Mouse (Mus musculus): ENCODE data around the gene Sirt4.

- TF ChIP-seq CTCF (IDR thresholded peaks at IDR 0.05; ENCODE audit: control insufficient read depth, insufficient read depth, insufficient read length) (no peak), MYOD1 (IDR thresholded peaks at IDR 0.05; ENCODE audit: control insufficient read depth, insufficient read length, low read depth) (no peak), USF1 (IDR thresholded peaks at IDR 0.05; ENCODE audit: low read depth) (no peak), MYOG (IDR thresholded peaks at IDR 0.05; ENCODE audit: control insufficient read depth, extremely low read depth, insufficient read length) (no peak), MAX (IDR thresholded peaks at IDR 0.05) (no peak), CEBPB (IDR thresholded peaks at IDR 0.05; ENCODE audit: low read depth) (no peak)
Measured at GRCm38 (mm10) chr5:115447108-115447507, 37.4 kb downstream of the Sirt4 start.
